Mouse (Mus musculus) limb, embryonic 14.5 days (tissue): ENCODE measurements around the gene Zfhx2. TPM values are rescaled to one million over a fixed set of nuclear protein-coding genes. Genes with fewer than 3 reads are reported as not detected.
A peak's percentile ranks its signal among the peaks of the same experiment; 100 is the strongest.

Experiments
- ATAC-seq: fragments of 200-750 bp; cut with Nextera tagmentation; 2 replicates; pipeline ENCODE4 v1.8.0; 2017; ENCODE audit warnings: low read depth, moderate number of reproducible peaks, moderate TSS enrichment; ENCODE audit not compliant: low FRiP score
- DNase-seq: peaks from one replicate; pipeline ENCODE4 v3.0.0-alpha.2; 2015; ENCODE audit warnings: low spot score
- H3K27ac ChIP-seq: fragments of 300-500 bp; sonication (generic); replicated peaks from 2 replicates; pipeline ENCODE4 v1.5.1; 2014; ENCODE audit warnings: low read depth, mild to moderate bottlenecking, low read length, moderate library complexity, mixed read lengths
- H3K27me3 ChIP-seq: fragments of 300-500 bp; sonication (generic); 2 replicates; pipeline ENCODE4 v1.6.1; 2014; ENCODE audit warnings: low read length, mixed read lengths; ENCODE audit not compliant: control insufficient read depth, insufficient read depth
- H3K36me3 ChIP-seq: fragments of 300-500 bp; sonication (generic); 2 replicates; pipeline ENCODE4 v1.6.1; 2014; ENCODE audit warnings: mild to moderate bottlenecking, low read length, moderate library complexity, mixed read lengths; ENCODE audit not compliant: control insufficient read depth, insufficient read depth
- H3K4me1 ChIP-seq: fragments of 300-500 bp; sonication (generic); 2 replicates; pipeline ENCODE4 v1.6.1; 2014; ENCODE audit warnings: antibody characterized with exemption, low read length, mixed read lengths; ENCODE audit not compliant: control insufficient read depth, insufficient read depth
- H3K4me2 ChIP-seq: fragments of 300-500 bp; sonication (generic); replicated peaks from 2 replicates; pipeline ENCODE4 v1.6.1; 2014; ENCODE audit warnings: low read depth, mild to moderate bottlenecking, low read length, moderate library complexity; ENCODE audit not compliant: severe bottlenecking
- H3K4me3 ChIP-seq: fragments of 300-500 bp; sonication (generic); replicated peaks from 2 replicates; pipeline ENCODE4 v1.5.1; 2014; ENCODE audit warnings: low read length
- H3K9ac ChIP-seq: fragments of 300-500 bp; sonication (generic); 2 replicates; pipeline ENCODE4 v1.6.1; 2014; ENCODE audit warnings: mild to moderate bottlenecking, low read depth, low read length, moderate library complexity; ENCODE audit not compliant: severe bottlenecking
- H3K9me3 ChIP-seq: fragments of 300-500 bp; sonication (generic); 2 replicates; pipeline ENCODE4 v1.6.1; 2016; ENCODE audit warnings: low read length; ENCODE audit not compliant: control insufficient read depth
- POLR2A ChIP-seq: fragments of 200-500 bp; IDR thresholded peaks from 2 replicates; pipeline ENCODE4 v1.8.0; 2012; ENCODE audit warnings: inconsistent platforms, mild to moderate bottlenecking, moderate library complexity, borderline replicate concordance; ENCODE audit not compliant: insufficient read depth, insufficient read length; ENCODE audit errors: extremely low read depth
- WGBS: fragments of 180-500 bp; shearing (Covaris S2); extraction: QIAGEN DNeasy Blood & Tissue Kit; methylation state at CpG from one replicate; pipeline ENCODE4 v1.1.7; 2014; 5-methylcytosine and 5-hydroxymethylcytosine counted together
- polyA plus RNA-seq, 2 experiments: library from polyadenylated mRNA; depleted of rRNA in 1 of 2; stranded (reverse) in 1 of 2; unstranded in 1 of 2; fragments of >200 nt; fragmentation: Nextera tagmentation in 1 of 2; extraction: Ambion mirVana in 1 of 2; gene quantifications; 2 replicates each; pipeline versions ENCODE4 v1.2.1 to v1.2.3; 2012 to 2014

Gene Zfhx2
- polyA plus RNA-seq (2012; rRNA removed) = 5.3 and 6.1 TPM in 2 replicates
- 3.7 and 4.7 TPM in 2 replicates for polyA plus RNA-seq (2014; fragmentation: Nextera tagmentation; extraction: Ambion mirVana)

GRCm38 (mm10) chr14:55092011-55092577 is at the start of gene Zfhx2:
Gene Zfhx2 (minus strand): TSS chr14:55092324.
- Histone ChIP-seq H3K4me3 (peak within 1 kb of the TSS; percentile 56), H3K9ac (peak within 1 kb of the TSS; percentile 68), H3K4me2 (peak within 1 kb of the TSS; percentile 75), H3K36me3 (0 out of 2 replicates have a peak, but pooled peaks cover 2% of the 10 kb centered on the region), H3K27ac (peak within 1 kb of the TSS; percentile 34; the same call in 1 of the 2 replicates), H3K9me3 (no peaks in the 10 kb centered on the region), H3K27me3 (no peaks in the 10 kb centered on the region), H3K4me1 (peaks cover 20% of the 10 kb centered on the region)
- 0 out of 2 replicates have a peak, but pooled peaks have one; percentile 40 for TF ChIP-seq POLR2A
- WGBS = under 1% methylated on average over 33 of the region's 34 CpGs
- peak; percentile 97 for DNase-seq
- peak; percentile 90 for ATAC-seq

GRCm38 (mm10) chr14:55139313-55139712 is 47.2 kb upstream of the Zfhx2 start:
- ATAC-seq (no peak), DNase-seq (no peak)
- no peaks in the 10 kb centered on the region for H3K36me3 ChIP-seq
- no peaks in the 10 kb centered on the region for H3K27me3 ChIP-seq
- H3K4me2 ChIP-seq = no peak overlapping the region
- TF ChIP-seq POLR2A = no peak
- no peak overlapping the region for H3K9ac ChIP-seq
- H3K4me1 ChIP-seq = no peaks in the 10 kb centered on the region
- 63% methylated on average over 7 of the region's 7 CpGs for WGBS
- H3K9me3 ChIP-seq = no peaks in the 10 kb centered on the region
- H3K27ac ChIP-seq = no peak overlapping the region
- H3K4me3 ChIP-seq = no peak overlapping the region

- Histone ChIP-seq H3K4me1 (no peaks in the 10 kb centered on the region), H3K4me2 (no peak overlapping the region), H3K36me3 (no peaks in the 10 kb centered on the region), H3K9me3 (no peaks in the 10 kb centered on the region), H3K27me3 (no peaks in the 10 kb centered on the region), H3K27ac (no peak overlapping the region), H3K9ac (no peak overlapping the region), H3K4me3 (no peak overlapping the region)
- 79% methylated on average over 8 of the region's 8 CpGs for WGBS
- ATAC-seq (no peak), DNase-seq (no peak)
- no peak for TF ChIP-seq POLR2A
These were observed 43.6 kb upstream of the Zfhx2 start for GRCm38 (mm10) chr14:55135676-55136075.

GRCm38 (mm10) chr14:55126521-55126920 is 34.4 kb upstream of the Zfhx2 start:
- Histone ChIP-seq H3K27ac (no peak overlapping the region), H3K4me3 (no peak overlapping the region), H3K9me3 (no peaks in the 10 kb centered on the region), H3K4me1 (peaks cover 13% of the 10 kb centered on the region), H3K27me3 (no peaks in the 10 kb centered on the region), H3K36me3 (no peaks in the 10 kb centered on the region), H3K4me2 (no peak overlapping the region), H3K9ac (no peak overlapping the region)
- TF ChIP-seq POLR2A = no peak
- 89% methylated on average over 7 of the region's 7 CpGs for WGBS
- DNase-seq (no peak), ATAC-seq (no peak)

- Histone ChIP-seq H3K27ac (no peak overlapping the region), H3K36me3 (no peaks in the 10 kb centered on the region), H3K9me3 (no peaks in the 10 kb centered on the region), H3K4me3 (no peak overlapping the region), H3K27me3 (no peaks in the 10 kb centered on the region), H3K4me2 (no peak overlapping the region), H3K4me1 (peaks cover 13% of the 10 kb centered on the region), H3K9ac (no peak overlapping the region)
- DNase-seq = no peak
- 82% methylated on average over 5 of the region's 5 CpGs for WGBS
- ATAC-seq = no peak
- TF ChIP-seq POLR2A = no peak
These were observed 33.6 kb upstream of the Zfhx2 start for GRCm38 (mm10) chr14:55125711-55126110.
